Mouse (Mus musculus) G1E (cell line): ENCODE data around the gene Ank3.

Source experiments
- CTCF ChIP-seq: IDR thresholded peaks from 2 replicates; pipeline ENCODE4 v1.5.1; 2012; ENCODE audit warnings: low read depth, low read length, inconsistent platforms, mixed read lengths
- POLR2AphosphoS5 ChIP-seq: IDR thresholded peaks from 2 replicates; pipeline ENCODE4 v1.6.1; 2012; ENCODE audit warnings: low read depth, low read length, inconsistent platforms; ENCODE audit not compliant: insufficient replicate concordance

GRCm38 (mm10) chr10:69907795-69908764 lies 509.5 kb downstream of the Ank3 start:
- TF ChIP-seq POLR2AphosphoS5 (no peak), CTCF (no peak)
